Mouse (Mus musculus) embryonic facial prominence, embryonic 11.5 days (tissue): ENCODE data around the gene Med13l. TPM values are rescaled to one million over a fixed set of nuclear protein-coding genes. Genes with fewer than 3 reads are reported as not detected.

Experiments used
- ATAC-seq: fragments of 200-750 bp; cut with Nextera tagmentation; replicated peaks from 2 replicates; pipeline ENCODE4 v1.8.0; 2017; ENCODE audit warnings: low read depth; ENCODE audit not compliant: insufficient number of reproducible peaks, low FRiP score, low TSS enrichment
- DNase-seq: peaks from one replicate; pipeline ENCODE4 v3.0.0-alpha.2; 2015; ENCODE audit warnings: low spot score
- H3K27ac ChIP-seq: fragments of 300-500 bp; sonication (generic); replicated peaks from 2 replicates; pipeline ENCODE4 v1.5.1; 2014; ENCODE audit warnings: mild to moderate bottlenecking, low read depth, low read length, control low read depth
- H3K27me3 ChIP-seq: fragments of 300-500 bp; sonication (generic); 2 replicates; pipeline ENCODE4 v1.6.1; 2014; ENCODE audit warnings: mild to moderate bottlenecking, low read length, moderate library complexity, mixed read lengths; ENCODE audit not compliant: control insufficient read depth, insufficient read depth
- H3K36me3 ChIP-seq: fragments of 300-500 bp; sonication (generic); replicated peaks from 2 replicates; pipeline ENCODE4 v1.6.1; 2014; ENCODE audit warnings: low read depth, mild to moderate bottlenecking, low read length, moderate library complexity, mixed read lengths; ENCODE audit not compliant: control insufficient read depth, insufficient read depth
- H3K4me1 ChIP-seq: fragments of 300-500 bp; sonication (generic); 2 replicates; pipeline ENCODE4 v1.6.1; 2014; ENCODE audit warnings: low read length, mixed read lengths; ENCODE audit not compliant: control insufficient read depth, insufficient read depth
- H3K4me2 ChIP-seq: fragments of 300-500 bp; sonication (generic); 2 replicates; pipeline ENCODE4 v1.6.1; 2014; ENCODE audit warnings: low read depth, mild to moderate bottlenecking, control low read depth, low read length, moderate library complexity
- H3K4me3 ChIP-seq: fragments of 300-500 bp; sonication (generic); 2 replicates; pipeline ENCODE4 v1.5.1; 2014; ENCODE audit warnings: low read depth, low read length, control low read depth
- H3K9ac ChIP-seq: fragments of 300-500 bp; sonication (generic); replicated peaks from 2 replicates; pipeline ENCODE4 v1.6.1; 2014; ENCODE audit warnings: mild to moderate bottlenecking, control low read depth, low read length
- H3K9me3 ChIP-seq: fragments of 300-500 bp; sonication (generic); replicated peaks from 2 replicates; pipeline ENCODE4 v1.6.1; 2016; ENCODE audit warnings: mild to moderate bottlenecking, low read length, inconsistent platforms, mixed read lengths; ENCODE audit not compliant: control insufficient read depth
- WGBS: fragments of 180-500 bp; shearing (Covaris S2); extraction: QIAGEN DNeasy Blood & Tissue Kit; methylation state at CpG from one replicate; pipeline ENCODE4 v1.1.7; 2014; 5-methylcytosine and 5-hydroxymethylcytosine counted together
- polyA plus RNA-seq: library from polyadenylated mRNA; unstranded; fragments of >200 nt; fragmentation: Nextera tagmentation; extraction: Ambion mirVana; gene quantifications from 2 replicates; pipeline ENCODE4 v1.2.1, GENCODE M21; 2014

The Med13l gene
- polyA plus RNA-seq, 1 experiment from 2014 or later = 10.1 TPM

- 59% methylated on average over 2 of the region's 2 CpGs for whole genome bisulfite sequencing
- H3K27ac ChIP-seq = no peak overlapping the region
- DNase-seq (peak; percentile 55), ATAC-seq (0 out of 2 replicates have a peak, but pooled peaks have one; percentile 56)
- no peaks in the 10 kb centered on the region for H3K36me3 ChIP-seq
- no peaks in the 10 kb centered on the region for H3K4me1 ChIP-seq
- H3K4me2 ChIP-seq = no peak overlapping the region
- H3K27me3 ChIP-seq = no peaks in the 10 kb centered on the region
- no peak overlapping the region for H3K9ac ChIP-seq
- H3K4me3 ChIP-seq = no peak overlapping the region
- H3K9me3 ChIP-seq = no peaks in the 10 kb centered on the region
Measured at GRCm38 (mm10) chr5:118655025-118655424, 94.5 kb downstream of the Med13l start.

- no peak for ATAC-seq
- Histone ChIP-seq H3K36me3 (no peaks in the 10 kb centered on the region), H3K9me3 (no peaks in the 10 kb centered on the region), H3K4me2 (no peak overlapping the region), H3K4me1 (no peaks in the 10 kb centered on the region), H3K27ac (no peak overlapping the region), H3K27me3 (no peaks in the 10 kb centered on the region), H3K4me3 (no peak overlapping the region), H3K9ac (no peak overlapping the region)
- WGBS = 64% methylated on average over 7 of the region's 7 CpGs
- DNase-seq = no peak
Measured at GRCm38 (mm10) chr5:118655428-118655827, 94.9 kb downstream of the Med13l start.

- no peaks in the 10 kb centered on the region for H3K4me1 ChIP-seq
- no peaks in the 10 kb centered on the region for H3K36me3 ChIP-seq
- no peaks in the 10 kb centered on the region for H3K27me3 ChIP-seq
- no peaks in the 10 kb centered on the region for H3K9me3 ChIP-seq
- H3K4me3 ChIP-seq = no peak overlapping the region
- no peak for DNase-seq
- no peak overlapping the region for H3K27ac ChIP-seq
- H3K9ac ChIP-seq = no peak overlapping the region
- H3K4me2 ChIP-seq = no peak overlapping the region
- 90% methylated on average over 6 of the region's 6 CpGs for WGBS
- no peak for ATAC-seq
Measured at GRCm38 (mm10) chr5:118655966-118656365, 95.5 kb downstream of the Med13l start.

GRCm38 (mm10) chr5:118658256-118658837 is 97.9 kb downstream of the Med13l start:
- Histone ChIP-seq H3K4me1 (no peaks in the 10 kb centered on the region), H3K36me3 (no peaks in the 10 kb centered on the region), H3K9ac (no peak overlapping the region), H3K9me3 (no peaks in the 10 kb centered on the region), H3K4me3 (no peak overlapping the region), H3K4me2 (no peak overlapping the region), H3K27me3 (no peaks in the 10 kb centered on the region), H3K27ac (no peak overlapping the region)
- DNase-seq = no peak
- 92% methylated on average over 7 of the region's 7 CpGs for WGBS
- no peak for ATAC-seq

- WGBS = 78% methylated on average over 2 of the region's 2 CpGs
- no peaks in the 10 kb centered on the region for H3K4me1 ChIP-seq
- no peak overlapping the region for H3K4me2 ChIP-seq
- no peak overlapping the region for H3K9ac ChIP-seq
- no peak for DNase-seq
- no peaks in the 10 kb centered on the region for H3K9me3 ChIP-seq
- no peak overlapping the region for H3K27ac ChIP-seq
- H3K36me3 ChIP-seq = no peaks in the 10 kb centered on the region
- H3K4me3 ChIP-seq = no peak overlapping the region
- no peak for ATAC-seq
- H3K27me3 ChIP-seq = no peaks in the 10 kb centered on the region
Measured at GRCm38 (mm10) chr5:118659713-118660112, 99.2 kb downstream of the Med13l start.

- ATAC-seq = no peak
- Histone ChIP-seq H3K27me3 (no peaks in the 10 kb centered on the region), H3K27ac (no peak overlapping the region), H3K4me2 (no peak overlapping the region), H3K4me1 (peaks cover 3% of the 10 kb centered on the region; the same call in 1 of the 2 replicates), H3K36me3 (no peaks in the 10 kb centered on the region), H3K9me3 (no peaks in the 10 kb centered on the region), H3K4me3 (no peak overlapping the region), H3K9ac (no peak overlapping the region)
- DNase-seq = no peak
- WGBS = 71% methylated on average over 5 of the region's 5 CpGs
Measured at GRCm38 (mm10) chr5:118661751-118662150, 101.3 kb downstream of the Med13l start.

- no peak overlapping the region for H3K9ac ChIP-seq
- ATAC-seq = no peak
- no peaks in the 10 kb centered on the region for H3K9me3 ChIP-seq
- no peak overlapping the region for H3K27ac ChIP-seq
- no peaks in the 10 kb centered on the region for H3K27me3 ChIP-seq
- no peak overlapping the region for H3K4me2 ChIP-seq
- no peak for DNase-seq
- H3K4me3 ChIP-seq = no peak overlapping the region
- H3K4me1 ChIP-seq = peaks cover 8% of the 10 kb centered on the region
- no peaks in the 10 kb centered on the region for H3K36me3 ChIP-seq
- WGBS = 71% methylated on average over 6 of the region's 6 CpGs
Measured at GRCm38 (mm10) chr5:118663999-118664398, 103.5 kb downstream of the Med13l start.

- ATAC-seq (no peak), DNase-seq (no peak)
- Histone ChIP-seq H3K4me3 (no peak overlapping the region), H3K4me2 (no peak overlapping the region), H3K4me1 (peaks cover 9% of the 10 kb centered on the region), H3K9ac (no peak overlapping the region), H3K27me3 (no peaks in the 10 kb centered on the region), H3K9me3 (no peaks in the 10 kb centered on the region), H3K36me3 (no peaks in the 10 kb centered on the region), H3K27ac (no peak overlapping the region)
- WGBS = 80% methylated on average over 8 of the region's 8 CpGs
Measured at GRCm38 (mm10) chr5:118665023-118665422, 104.5 kb downstream of the Med13l start.
